Comparison of ENCODE assay signal across 20 mouse cellular contexts in genomic region chr12:72853406-72854076, GRCm38 (mm10).
A peak's percentile ranks its signal among the peaks of the same experiment; 100 is the strongest.
DNase-seq lines count a peak whose midpoint lies in the region; ATAC-seq and TF ChIP-seq lines count a peak whose summit lies in the region.
"Had no signal": no experiment of that assay in that cellular context is flagged by ENCODE, and none has a peak within 500 bp of the region (broad histone marks: within the 10 kb centered on the region; RNA-seq: fewer than 3 reads in every experiment).

No protein-coding gene starts in this region.

- H3K27ac ChIP-seq in forebrain, embryonic 11.5 days (ENCODE audit: low read depth, low read length): no peak overlapping the region
- H3K27ac ChIP-seq in forebrain, embryonic 15.5 days (replicated peaks): no peak overlapping the region
- no peak overlapping the region for H3K27ac ChIP-seq in intestine, embryonic 14.5 days (ENCODE audit: low read depth)
- H3K27ac ChIP-seq in intestine, embryonic 15.5 days: no peak overlapping the region
- H3K27ac ChIP-seq in limb, embryonic 12.5 days: no peak overlapping the region
- H3K27ac ChIP-seq: heart, adult 2 months; heart, embryonic 15.5 days; hindbrain, embryonic 13.5 days; kidney, postnatal 0 days had no signal

- H3K4me2 ChIP-seq in forebrain, embryonic 11.5 days (ENCODE audit: low read depth, low read length, severe bottlenecking): peak overlapping the region; percentile 5; the same call in 1 of the 2 replicates
- no peak overlapping the region for H3K4me2 ChIP-seq in forebrain, embryonic 15.5 days (replicated peaks)
- H3K4me2 ChIP-seq in intestine, embryonic 14.5 days (ENCODE audit: low read length): no peak overlapping the region
- H3K4me2 ChIP-seq in intestine, embryonic 15.5 days (replicated peaks): no peak overlapping the region
- H3K4me2 ChIP-seq in limb, embryonic 12.5 days: peak overlapping the region; percentile 50; the same call in 1 of the 2 replicates
- H3K4me2 ChIP-seq: hindbrain, embryonic 13.5 days had no signal

- no peak for ATAC-seq in forebrain, embryonic 11.5 days (replicated peaks; ENCODE audit: low FRiP score)
- ATAC-seq in forebrain, embryonic 15.5 days (replicated peaks): no peak
- ATAC-seq in intestine, embryonic 14.5 days (replicated peaks; ENCODE audit: low FRiP score, low TSS enrichment, low read depth): no peak
- ATAC-seq in intestine, embryonic 15.5 days: no peak
- ATAC-seq in limb, embryonic 12.5 days (ENCODE audit: insufficient number of reproducible peaks, insufficient read depth, low FRiP score, low TSS enrichment, low read depth): no peak
- ATAC-seq: CD4-positive, CD25-positive, alpha-beta regulatory T cell, adult 4 months; intestine, embryonic 16.5 days; liver, postnatal 0 days had no signal

- no peak for DNase-seq in forebrain, embryonic 11.5 days (ENCODE audit: low spot score)
- DNase-seq in intestine, embryonic 14.5 days (ENCODE audit: low spot score): no peak
- no peak for DNase-seq in lung, postnatal 10 days
- DNase-seq: adrenal gland, adult 2 months; cerebellum, adult 2 months; cerebellum, postnatal 36 days; gastrocnemius, postnatal 14 days; heart, adult 2 months; liver, postnatal 0 days; lung, postnatal 14 days; thymus, postnatal 25 days had no signal

- WGBS in forebrain, embryonic 11.5 days: 16% methylated on average over 13 of the region's 13 CpGs
- 16% methylated on average over 13 of the region's 13 CpGs for WGBS in forebrain, embryonic 15.5 days
- 47% methylated on average over 13 of the region's 13 CpGs for WGBS in intestine, embryonic 14.5 days
- 40% methylated on average over 13 of the region's 13 CpGs for WGBS in intestine, embryonic 15.5 days
- WGBS in limb, embryonic 12.5 days: 41% methylated on average over 13 of the region's 13 CpGs

- H3K9me3 ChIP-seq in forebrain, embryonic 11.5 days (ENCODE audit: control insufficient read depth, low read length): no peaks in the 10 kb centered on the region
- no peaks in the 10 kb centered on the region for H3K9me3 ChIP-seq in forebrain, embryonic 15.5 days
- no peaks in the 10 kb centered on the region for H3K9me3 ChIP-seq in intestine, embryonic 14.5 days (ENCODE audit: control insufficient read depth, low read length)
- H3K9me3 ChIP-seq in intestine, embryonic 15.5 days: no peaks in the 10 kb centered on the region
- H3K9me3 ChIP-seq in E14TG2a.4 (ENCODE audit: low read length): no peaks in the 10 kb centered on the region
- H3K9me3 ChIP-seq in limb, embryonic 12.5 days: no peaks in the 10 kb centered on the region
- H3K9me3 ChIP-seq: heart, embryonic 15.5 days; hindbrain, embryonic 13.5 days had no signal

- no peaks in the 10 kb centered on the region; the same call in 1 of the 2 replicates for H3K4me1 ChIP-seq in forebrain, embryonic 11.5 days (replicated peaks; ENCODE audit: control insufficient read depth, insufficient read depth, low read length)
- H3K4me1 ChIP-seq in forebrain, embryonic 15.5 days: peaks cover 7% of the 10 kb centered on the region; the same call in 1 of the 2 replicates
- H3K4me1 ChIP-seq in intestine, embryonic 14.5 days (replicated peaks; ENCODE audit: control insufficient read depth, insufficient read depth, low read length): no peaks in the 10 kb centered on the region
- no peaks in the 10 kb centered on the region for H3K4me1 ChIP-seq in intestine, embryonic 15.5 days (replicated peaks)
- H3K4me1 ChIP-seq in E14TG2a.4 (replicated peaks; ENCODE audit: low read depth, low read length): peaks cover 53% of the 10 kb centered on the region
- H3K4me1 ChIP-seq in limb, embryonic 12.5 days (replicated peaks): peaks cover 10% of the 10 kb centered on the region

- no peaks in the 10 kb centered on the region for H3K36me3 ChIP-seq in forebrain, embryonic 11.5 days (ENCODE audit: control insufficient read depth, insufficient read depth, low read length)
- no peaks in the 10 kb centered on the region for H3K36me3 ChIP-seq in forebrain, embryonic 15.5 days
- no peaks in the 10 kb centered on the region for H3K36me3 ChIP-seq in intestine, embryonic 14.5 days (ENCODE audit: control insufficient read depth, insufficient read depth, low read length)
- H3K36me3 ChIP-seq in intestine, embryonic 15.5 days: no peaks in the 10 kb centered on the region
- no peaks in the 10 kb centered on the region for H3K36me3 ChIP-seq in E14TG2a.4 (ENCODE audit: insufficient read depth, low read length)
- H3K36me3 ChIP-seq in limb, embryonic 12.5 days: no peaks in the 10 kb centered on the region
- H3K36me3 ChIP-seq: heart, embryonic 15.5 days; hindbrain, embryonic 13.5 days had no signal

- peaks cover 78% of the 10 kb centered on the region for H3K27me3 ChIP-seq in forebrain, embryonic 11.5 days (ENCODE audit: control insufficient read depth, insufficient read depth, low read length)
- peaks cover 87% of the 10 kb centered on the region for H3K27me3 ChIP-seq in forebrain, embryonic 15.5 days
- H3K27me3 ChIP-seq in intestine, embryonic 14.5 days (replicated peaks; ENCODE audit: control insufficient read depth, insufficient read depth, low read length): peaks cover 47% of the 10 kb centered on the region
- peaks cover 19% of the 10 kb centered on the region; the same call in 1 of the 2 replicates for H3K27me3 ChIP-seq in intestine, embryonic 15.5 days (replicated peaks)
- no peaks in the 10 kb centered on the region for H3K27me3 ChIP-seq in E14TG2a.4 (ENCODE audit: insufficient read depth, low read length)
- peaks cover 67% of the 10 kb centered on the region for H3K27me3 ChIP-seq in limb, embryonic 12.5 days

- no peak overlapping the region for H3K9ac ChIP-seq in forebrain, embryonic 11.5 days (ENCODE audit: low read length)
- no peak overlapping the region for H3K9ac ChIP-seq in forebrain, embryonic 15.5 days (replicated peaks)
- H3K9ac ChIP-seq in intestine, embryonic 14.5 days (ENCODE audit: low read length): no peak overlapping the region
- no peak overlapping the region for H3K9ac ChIP-seq in intestine, embryonic 15.5 days
- no peak overlapping the region for H3K9ac ChIP-seq in limb, embryonic 12.5 days (replicated peaks)
- H3K9ac ChIP-seq: heart, embryonic 15.5 days; hindbrain, embryonic 13.5 days; liver, postnatal 0 days had no signal

- H3K4me3 ChIP-seq in forebrain, embryonic 11.5 days (ENCODE audit: low read depth, low read length): no peak overlapping the region
- H3K4me3 ChIP-seq in forebrain, embryonic 15.5 days: no peak overlapping the region
- H3K4me3 ChIP-seq in intestine, embryonic 14.5 days (ENCODE audit: low read depth, low read length): 0 out of 2 replicates have a peak overlapping the region, but pooled peaks have one; percentile 6
- H3K4me3 ChIP-seq in intestine, embryonic 15.5 days (replicated peaks): no peak overlapping the region
- peak overlapping the region; percentile 59 for H3K4me3 ChIP-seq in E14TG2a.4 (replicated peaks; ENCODE audit: low read length)
- no peak overlapping the region for H3K4me3 ChIP-seq in limb, embryonic 12.5 days (replicated peaks)
- H3K4me3 ChIP-seq: heart, adult 2 months had no signal

- no peak for TF ChIP-seq CTCF in E14TG2a.4 (conservative IDR thresholded peaks at IDR 0.05; ENCODE audit: low read length)

Comparison
In these comparisons a context has a peak if more than half of its experiments do, and no peak if none do; other contexts are left out.
1. H3K4me2 ChIP-seq: peak in forebrain, embryonic 11.5 days (single experiment) and limb, embryonic 12.5 days (single experiment); none in forebrain, embryonic 15.5 days (single experiment), intestine, embryonic 14.5 days (single experiment) and intestine, embryonic 15.5 days (single experiment).
2. H3K4me3 ChIP-seq: peak in intestine, embryonic 14.5 days (single experiment) and E14TG2a.4 (single experiment); none in forebrain, embryonic 11.5 days (single experiment), forebrain, embryonic 15.5 days (single experiment), intestine, embryonic 15.5 days (single experiment) and limb, embryonic 12.5 days (single experiment).